Mouse (Mus musculus): ENCODE data around the gene Sidt2. TPM values are rescaled to one million over a fixed set of nuclear protein-coding genes. Genes with fewer than 3 reads are reported as not detected.
A peak's percentile ranks its signal among the peaks of the same experiment; 100 is the strongest.

Sidt2 gene
- polyA plus RNA-seq, 1 experiment from 2014 or later = 30.7 TPM

DNA sequence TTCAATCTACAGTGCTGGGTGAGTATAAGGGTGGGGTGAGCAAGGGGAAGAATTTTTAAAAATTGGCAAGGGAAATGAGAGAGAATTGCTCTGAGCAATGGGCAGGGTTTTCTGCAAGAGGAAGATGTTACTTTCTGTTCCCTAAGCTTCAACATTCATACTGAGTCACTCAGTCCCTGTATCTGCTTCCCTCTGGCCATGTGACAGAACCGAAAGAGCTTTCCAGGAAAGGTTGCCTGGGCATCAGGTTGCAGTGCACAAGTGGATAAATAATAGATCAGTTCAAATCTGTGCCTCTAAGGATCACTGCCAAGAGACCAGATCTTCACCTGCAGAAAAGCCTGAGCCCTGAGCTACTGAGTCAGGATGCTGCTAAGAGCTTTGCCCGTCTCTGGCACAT, 6.8 kb upstream of the Sidt2 start:
- Histone ChIP-seq H3K4me3 (replicated peaks) (no peak overlapping the region), H3K9me3 (no peaks in the 10 kb centered on the region), H3K4me2 (no peak overlapping the region), H3K9ac (no peak overlapping the region), H3K4me1 (peaks cover 6% of the 10 kb centered on the region; the same call in 1 of the 2 replicates), H3K27ac (no peak overlapping the region), H3K36me3 (replicated peaks) (peaks cover 66% of the 10 kb centered on the region), H3K27me3 (no peaks in the 10 kb centered on the region)
- WGBS = 93% methylated on average over 2 of the region's 2 CpGs
- ATAC-seq (ENCODE audit: low FRiP score) = no peak

DNA sequence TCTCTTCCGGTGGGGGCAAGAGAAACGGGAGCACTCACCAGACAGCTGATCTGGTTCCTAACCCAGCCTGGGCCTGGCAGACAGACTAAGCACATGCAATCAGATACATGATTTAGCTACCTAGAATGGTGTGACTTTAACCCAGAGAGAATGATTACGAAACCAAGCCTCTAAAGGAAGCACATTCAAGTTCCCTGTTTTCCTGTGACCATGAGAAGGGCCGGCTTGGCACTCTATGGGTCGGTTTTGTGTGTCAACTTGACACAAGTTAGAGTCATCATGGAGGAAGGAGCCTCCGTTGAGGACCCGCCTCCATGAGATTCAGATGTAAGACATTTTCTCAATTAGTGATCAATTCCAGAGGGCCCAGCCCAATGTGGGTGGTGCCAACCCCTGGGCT, 4.6 kb upstream of the Sidt2 start:
- H3K4me2 ChIP-seq = no peak overlapping the region
- H3K27ac ChIP-seq = no peak overlapping the region
- H3K27me3 ChIP-seq = no peaks in the 10 kb centered on the region
- peaks cover 46% of the 10 kb centered on the region for H3K36me3 ChIP-seq (replicated peaks)
- 86% methylated on average over 7 of the region's 7 CpGs for WGBS
- no peak for ATAC-seq (ENCODE audit: low FRiP score)
- no peaks in the 10 kb centered on the region for H3K9me3 ChIP-seq
- peaks cover 17% of the 10 kb centered on the region for H3K4me1 ChIP-seq
- no peak overlapping the region for H3K4me3 ChIP-seq (replicated peaks)
- no peak overlapping the region for H3K9ac ChIP-seq

DNA sequence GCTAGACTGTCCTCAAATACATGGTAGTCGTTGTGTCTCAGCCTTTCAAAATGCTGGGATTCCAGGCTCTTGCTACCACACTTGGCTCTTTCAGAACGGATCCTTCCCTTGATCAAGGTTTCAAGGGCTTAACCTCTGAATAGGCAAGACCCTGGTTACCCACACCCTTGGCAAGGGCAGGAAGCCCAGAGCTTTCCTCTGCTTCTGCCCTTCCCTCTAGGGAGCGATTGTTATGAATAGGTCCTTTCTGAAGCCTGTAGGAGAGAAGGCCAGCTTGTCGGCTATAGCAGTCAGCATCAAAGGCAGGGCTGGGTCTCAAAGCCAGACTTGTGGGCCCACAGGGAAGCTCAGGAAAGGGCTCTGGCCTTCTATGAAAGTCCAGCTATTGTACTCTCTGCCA, 3.8 kb upstream of the Sidt2 start:
- ATAC-seq (ENCODE audit: low FRiP score) = no peak
- H3K36me3 ChIP-seq (replicated peaks) = peaks cover 37% of the 10 kb centered on the region
- H3K27ac ChIP-seq = 0 out of 2 replicates have a peak overlapping the region, but pooled peaks have one; percentile 1

DNA sequence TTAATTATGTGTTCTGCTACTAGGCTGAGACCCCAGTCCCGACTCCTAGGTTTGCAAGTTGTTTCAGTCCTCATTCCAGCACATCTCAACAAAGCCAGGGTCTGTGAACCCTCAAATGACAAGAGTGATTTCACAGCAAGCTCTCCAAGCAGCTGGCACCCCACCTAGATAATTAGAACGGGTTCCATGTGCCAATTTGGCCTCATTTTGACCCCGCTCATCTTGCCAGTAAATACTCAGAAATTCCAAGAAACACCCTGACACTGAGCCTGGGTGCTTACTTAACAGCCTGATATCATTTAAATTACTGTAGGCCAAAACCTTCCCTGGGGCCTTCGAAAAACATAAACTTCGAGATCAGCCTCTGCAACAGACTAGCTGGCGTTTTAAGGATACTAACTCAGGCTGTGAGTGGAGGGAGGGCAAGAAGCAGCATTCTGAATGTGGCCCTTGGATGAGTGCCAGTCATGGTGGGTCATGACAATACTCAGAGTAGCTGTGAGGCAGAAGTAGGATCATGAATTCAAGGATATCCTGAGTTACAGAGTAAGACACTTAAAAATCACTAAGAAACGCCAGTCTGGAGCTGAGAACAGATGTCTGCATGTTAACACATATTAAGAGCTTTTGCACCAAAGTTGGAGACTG, 3.1 kb upstream of the Sidt2 start:
- H3K27ac ChIP-seq = no peak overlapping the region
- WGBS = 74% methylated on average over 7 of the region's 7 CpGs
- H3K4me1 ChIP-seq = peaks cover 31% of the 10 kb centered on the region
- no peaks in the 10 kb centered on the region for H3K27me3 ChIP-seq
- no peak overlapping the region for H3K4me2 ChIP-seq
- H3K4me3 ChIP-seq (replicated peaks) = no peak overlapping the region
- H3K9ac ChIP-seq = no peak overlapping the region
- no peaks in the 10 kb centered on the region for H3K9me3 ChIP-seq
- peaks cover 31% of the 10 kb centered on the region for H3K36me3 ChIP-seq (replicated peaks)
- no peak for ATAC-seq (ENCODE audit: low FRiP score)

More for the DNA sequence above, 3.8 kb upstream of the Sidt2 start:
- no peak overlapping the region for H3K4me3 ChIP-seq (replicated peaks)
- no peaks in the 10 kb centered on the region for H3K9me3 ChIP-seq
- H3K4me2 ChIP-seq = no peak overlapping the region
- peaks cover 24% of the 10 kb centered on the region for H3K4me1 ChIP-seq
- no peaks in the 10 kb centered on the region for H3K27me3 ChIP-seq
- H3K9ac ChIP-seq = no peak overlapping the region
- WGBS = 40% methylated on average over 4 of the region's 4 CpGs

DNA sequence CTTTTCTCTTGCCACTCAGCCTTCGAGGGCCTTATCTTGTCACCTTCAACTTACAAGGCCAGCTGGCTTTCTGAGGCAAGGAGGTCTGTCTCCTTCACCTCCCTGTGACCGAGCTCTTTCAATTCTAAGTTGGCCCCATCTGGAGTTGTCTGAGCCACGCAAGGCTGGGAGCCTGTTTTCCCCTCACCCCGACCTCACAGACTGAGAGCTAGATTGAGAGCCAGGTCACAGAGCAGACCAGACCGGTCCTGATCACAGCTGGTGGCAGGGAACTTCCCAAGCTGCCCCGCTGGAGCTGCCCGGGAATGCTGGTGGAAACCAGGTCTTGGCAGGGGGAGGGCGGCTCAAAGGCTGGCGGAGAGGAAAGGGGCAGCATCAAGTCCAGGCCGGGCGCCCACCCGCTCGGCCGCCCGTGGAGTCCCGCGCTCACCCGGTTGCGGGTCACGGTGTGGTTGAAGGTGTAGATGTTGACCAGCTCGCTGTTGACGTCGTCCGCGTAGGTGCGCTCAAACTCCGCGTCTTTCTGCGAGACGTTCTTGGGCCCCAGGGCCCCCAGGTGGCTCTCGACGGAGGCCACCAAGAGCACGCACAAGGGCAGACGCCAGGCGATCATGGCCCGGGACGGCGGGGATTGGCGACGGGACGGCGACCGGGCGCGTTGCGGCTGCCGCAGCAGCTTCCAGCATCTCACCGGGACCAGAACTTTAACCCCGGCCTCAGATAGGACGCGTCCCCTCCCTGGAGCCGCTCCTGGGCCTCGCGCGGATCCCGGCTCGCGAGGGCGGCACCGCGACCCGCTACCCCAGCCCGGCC, 558 bp downstream of the Sidt2 start:
- Histone ChIP-seq H3K27me3 (no peaks in the 10 kb centered on the region), H3K9ac (peak overlapping the region; percentile 89), H3K9me3 (no peaks in the 10 kb centered on the region), H3K4me2 (peak overlapping the region; percentile 92), H3K4me3 (replicated peaks) (peak overlapping the region; percentile 87), H3K27ac (peak overlapping the region; percentile 84), H3K36me3 (replicated peaks) (peaks cover 17% of the 10 kb centered on the region), H3K4me1 (peaks cover 32% of the 10 kb centered on the region)
- peak; percentile 42; the same call in 1 of the 2 replicates for ATAC-seq (ENCODE audit: low FRiP score)
- WGBS = under 1% methylated on average over 61 of the region's 63 CpGs

GRCm38 (mm10) chr9:45953511-45954293, 1.4 kb downstream of the Sidt2 start:
- no peak for ATAC-seq (ENCODE audit: low FRiP score)
- peaks cover 23% of the 10 kb centered on the region for H3K36me3 ChIP-seq (replicated peaks)
- 0 out of 2 replicates have a peak overlapping the region, but pooled peaks have one; percentile 84 for H3K27ac ChIP-seq
- peak overlapping the region; percentile 89 for H3K9ac ChIP-seq
- H3K4me1 ChIP-seq = peaks cover 32% of the 10 kb centered on the region
- WGBS = 66% methylated on average over 13 of the region's 13 CpGs
- no peaks in the 10 kb centered on the region for H3K27me3 ChIP-seq
- peak overlapping the region; percentile 87 for H3K4me3 ChIP-seq (replicated peaks)
- H3K9me3 ChIP-seq = no peaks in the 10 kb centered on the region
- peak overlapping the region; percentile 92 for H3K4me2 ChIP-seq

- peaks cover 31% of the 10 kb centered on the region for H3K36me3 ChIP-seq (replicated peaks)
- H3K27ac ChIP-seq = no peak overlapping the region
- no peak for ATAC-seq (ENCODE audit: low FRiP score)
- H3K4me1 ChIP-seq = peaks cover 26% of the 10 kb centered on the region
- WGBS = 81% methylated on average over 7 of the region's 7 CpGs
- H3K27me3 ChIP-seq = no peaks in the 10 kb centered on the region
- H3K9ac ChIP-seq = no peak overlapping the region
- no peaks in the 10 kb centered on the region for H3K9me3 ChIP-seq
- no peak overlapping the region for H3K4me3 ChIP-seq (replicated peaks)
- no peak overlapping the region for H3K4me2 ChIP-seq
These were observed 2.2 kb downstream of the Sidt2 start for GRCm38 (mm10) chr9:45952890-45953289.

GRCm38 (mm10) chr9:45952057-45952456, 3.0 kb downstream of the Sidt2 start:
- Histone ChIP-seq H3K9ac (no peak overlapping the region), H3K4me1 (peaks cover 26% of the 10 kb centered on the region), H3K4me2 (no peak overlapping the region), H3K27ac (no peak overlapping the region), H3K27me3 (no peaks in the 10 kb centered on the region), H3K9me3 (no peaks in the 10 kb centered on the region), H3K36me3 (replicated peaks) (peaks cover 37% of the 10 kb centered on the region), H3K4me3 (replicated peaks) (no peak overlapping the region)
- ATAC-seq (ENCODE audit: low FRiP score) = no peak
- WGBS = 84% methylated on average over 4 of the region's 4 CpGs

DNA sequence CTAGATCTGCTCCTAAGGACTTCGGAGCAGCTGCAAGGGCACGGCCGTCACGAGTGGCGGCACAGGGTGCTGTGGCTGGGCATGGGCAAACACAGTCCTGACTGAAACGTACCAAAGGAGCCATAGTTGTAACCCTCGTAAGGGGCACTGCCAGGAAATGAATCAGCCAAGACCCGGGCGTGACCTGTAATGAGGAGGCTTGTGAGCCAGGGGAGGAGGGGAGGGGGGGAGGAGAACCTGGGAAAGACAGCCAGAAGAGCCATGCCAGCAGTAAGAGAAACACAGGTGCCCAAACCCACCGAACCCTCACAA, 8.2 kb downstream of the Sidt2 start:
- Histone ChIP-seq H3K4me1 (no peaks in the 10 kb centered on the region), H3K9ac (no peak overlapping the region), H3K9me3 (no peaks in the 10 kb centered on the region), H3K4me2 (no peak overlapping the region), H3K27me3 (no peaks in the 10 kb centered on the region), H3K36me3 (replicated peaks) (peaks cover 83% of the 10 kb centered on the region), H3K27ac (no peak overlapping the region), H3K4me3 (replicated peaks) (no peak overlapping the region)
- ATAC-seq (ENCODE audit: low FRiP score) = no peak
- 91% methylated on average over 10 of the region's 10 CpGs for WGBS

DNA sequence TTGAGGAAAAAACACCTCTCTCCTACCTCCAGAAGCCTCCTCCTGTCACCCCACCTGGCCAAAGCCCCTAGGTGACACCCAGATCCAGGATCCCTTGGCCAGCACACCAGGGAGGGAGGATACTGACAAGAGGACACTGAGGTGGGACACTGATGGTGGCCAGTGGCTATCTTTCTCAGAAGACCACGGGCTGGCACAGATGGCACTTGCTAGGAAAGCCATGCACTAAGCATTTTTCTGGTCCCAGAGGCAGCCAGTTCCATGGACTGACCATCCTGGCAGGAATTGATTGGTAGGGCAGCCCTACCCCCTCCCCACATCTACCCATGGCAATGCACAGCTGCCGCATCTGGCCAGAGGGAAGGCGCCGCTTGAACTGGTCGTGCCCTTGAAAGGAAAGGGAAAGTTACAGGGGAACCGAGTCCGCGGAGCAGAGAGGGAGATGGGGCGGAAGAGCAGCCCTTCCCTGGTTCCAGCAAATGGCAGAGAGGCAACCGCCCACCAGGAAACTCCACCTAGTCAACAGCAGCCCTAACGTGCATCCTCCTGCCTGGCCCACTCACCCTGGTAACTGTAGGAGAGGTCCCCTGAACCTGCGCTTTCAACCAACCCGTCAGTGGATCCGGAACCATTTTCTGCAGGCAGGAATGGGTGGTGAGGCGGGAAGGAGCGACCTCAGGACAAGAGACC, 8.7 kb downstream of the Sidt2 start:
- Histone ChIP-seq H3K4me1 (no peaks in the 10 kb centered on the region), H3K4me2 (no peak overlapping the region), H3K9ac (no peak overlapping the region), H3K4me3 (replicated peaks) (no peak overlapping the region), H3K9me3 (no peaks in the 10 kb centered on the region), H3K27ac (no peak overlapping the region), H3K27me3 (no peaks in the 10 kb centered on the region), H3K36me3 (replicated peaks) (peaks cover 85% of the 10 kb centered on the region)
- no peak for ATAC-seq (ENCODE audit: low FRiP score)
- WGBS = 90% methylated on average over 16 of the region's 16 CpGs

DNA sequence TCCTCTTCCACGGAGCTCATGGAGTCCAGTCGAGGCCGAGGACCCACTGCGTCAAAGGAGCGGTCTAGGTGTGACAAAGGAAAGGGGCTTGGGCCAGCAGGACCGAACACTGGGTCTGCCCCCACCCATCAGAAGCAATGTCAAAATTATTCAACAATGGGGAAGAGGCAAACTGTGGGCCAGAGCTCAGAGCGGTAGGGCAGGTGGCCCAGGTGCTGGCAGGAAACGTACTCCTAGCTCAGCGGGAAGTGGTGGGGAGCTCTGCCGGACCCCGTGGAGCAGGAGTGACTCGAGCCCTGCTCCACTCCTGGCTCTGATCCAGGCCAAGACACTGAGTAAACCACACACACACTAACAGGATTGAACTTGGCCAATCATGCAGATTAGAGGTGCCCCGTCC, 9.3 kb downstream of the Sidt2 start:
- Histone ChIP-seq H3K27me3 (no peaks in the 10 kb centered on the region), H3K9me3 (no peaks in the 10 kb centered on the region), H3K4me1 (no peaks in the 10 kb centered on the region), H3K36me3 (replicated peaks) (peaks cover 91% of the 10 kb centered on the region), H3K4me2 (no peak overlapping the region), H3K27ac (no peak overlapping the region), H3K9ac (no peak overlapping the region), H3K4me3 (replicated peaks) (no peak overlapping the region)
- ATAC-seq (ENCODE audit: low FRiP score) = no peak
- 90% methylated on average over 13 of the region's 13 CpGs for WGBS

All from forebrain, embryonic 12.5 days (tissue).